Mouse (Mus musculus) small intestine, adult 2 months (tissue): ENCODE data around the gene Hoxa13.

ENCODE experiments used
- CTCF ChIP-seq: fragments of 200-500 bp; IDR thresholded peaks from 2 replicates; pipeline ENCODE4 v1.5.1; 2012; ENCODE audit warnings: low read depth, mild to moderate bottlenecking, control low read depth, inconsistent platforms, low read length, moderate library complexity, mixed read lengths; ENCODE audit not compliant: insufficient replicate concordance, insufficient read length; ENCODE audit errors: extremely low read depth
- POLR2A ChIP-seq: fragments of 200-500 bp; IDR thresholded peaks from 2 replicates; pipeline ENCODE4 v1.6.1; 2012; ENCODE audit warnings: low read depth, mild to moderate bottlenecking, control low read depth, inconsistent platforms, low read length, moderate library complexity

DNA sequence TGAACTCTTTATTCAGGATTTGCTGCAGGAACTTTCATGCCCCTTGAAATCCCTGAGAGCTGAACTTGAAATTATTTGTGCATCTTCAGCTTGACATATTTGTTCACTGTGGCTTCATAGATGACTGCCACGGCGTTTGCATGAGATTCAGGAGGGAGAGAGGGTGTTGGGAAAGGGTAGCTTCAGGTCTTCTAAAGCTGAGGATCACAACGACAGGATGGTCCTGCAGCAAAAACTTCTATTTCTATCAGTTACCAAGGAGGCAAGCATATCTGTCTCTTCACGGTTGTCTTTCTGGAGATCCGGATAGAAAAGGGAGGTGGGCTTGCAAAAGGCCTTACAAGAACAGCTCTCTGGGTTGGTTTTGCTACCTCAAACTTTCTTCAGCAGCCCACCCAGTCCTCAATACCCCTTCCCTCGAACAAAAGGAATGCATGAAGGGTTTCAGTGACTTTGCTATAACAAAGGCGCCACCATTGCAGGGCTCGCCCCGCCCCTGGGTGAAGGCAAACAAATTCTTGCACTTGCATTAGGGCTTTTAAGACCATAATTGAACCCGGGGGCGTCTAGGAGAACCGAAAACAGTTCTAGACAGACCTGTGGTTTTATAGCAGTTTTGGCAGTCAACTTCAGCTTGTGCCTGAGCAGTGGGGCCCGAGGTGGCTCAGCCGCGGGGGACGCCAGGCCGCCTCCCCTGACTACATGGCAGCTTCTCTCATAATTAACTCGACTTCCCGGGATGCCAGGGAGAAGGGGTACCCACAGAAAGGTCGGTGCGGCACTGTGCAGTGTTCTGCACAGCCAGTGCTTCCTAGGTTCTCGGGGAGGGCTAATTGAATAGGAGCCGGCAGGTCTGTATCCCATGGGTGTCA is 12.7 kb downstream of the Hoxa13 start:
- TF ChIP-seq CTCF (no peak), POLR2A (no peak)
